7 mouse cellular contexts compared by ENCODE assay signal in the genomic region with DNA sequence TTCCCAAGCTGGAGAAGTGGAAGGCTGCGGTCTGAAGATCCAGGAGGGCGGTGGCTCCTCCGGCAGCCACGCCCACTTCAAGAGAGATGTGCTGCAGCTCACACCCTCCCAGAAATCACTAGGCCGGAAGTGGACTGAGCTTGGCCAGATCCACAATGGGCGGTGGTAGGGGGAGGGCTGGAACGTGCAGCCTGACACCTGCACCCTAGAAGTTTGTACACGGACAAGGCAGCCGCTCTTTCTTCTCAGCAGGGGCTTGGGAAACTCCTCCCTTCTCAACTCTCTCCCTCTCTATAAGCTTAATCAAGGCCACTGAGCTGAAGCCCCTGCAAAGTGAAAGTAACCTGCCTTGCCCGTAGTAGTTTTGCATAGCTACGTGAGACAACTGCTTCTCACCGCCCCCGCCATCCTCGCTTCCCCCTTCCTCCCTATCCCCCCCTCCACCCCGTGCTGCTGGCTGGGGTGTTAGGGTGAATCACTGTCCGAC.
A peak's percentile ranks its signal among the peaks of the same experiment; 100 is the strongest.
DNase-seq lines count a peak whose midpoint lies in the region; ATAC-seq and TF ChIP-seq lines count a peak whose summit lies in the region.

No protein-coding gene starts in this region.

- H3K79me2 ChIP-seq in liver, adult 2 months (ENCODE audit: control insufficient read depth, insufficient read depth, low read length), result no peaks in the 10 kb centered on the region

- 6% methylated on average over 16 of the region's 16 CpGs for WGBS in forebrain, postnatal 0 days
- 4% methylated on average over 16 of the region's 16 CpGs for WGBS in hindbrain, embryonic 13.5 days
- WGBS in liver, adult 2 months, result 5% methylated on average over 16 of the region's 16 CpGs

- H3K4me2 ChIP-seq in forebrain, postnatal 0 days (ENCODE audit: low read depth), result peak overlapping the region; percentile 47
- peak overlapping the region; percentile 59 for H3K4me2 ChIP-seq in hindbrain, embryonic 13.5 days

- peak overlapping the region; percentile 22; the same call in 1 of the 2 replicates for H3K9ac ChIP-seq in forebrain, postnatal 0 days
- H3K9ac ChIP-seq in hindbrain, embryonic 13.5 days, result peak overlapping the region; percentile 58
- peak overlapping the region; percentile 46 for H3K9ac ChIP-seq in liver, adult 2 months (ENCODE audit: low read depth, low read length)

- TF ChIP-seq CTCF in brain, embryonic 14.5 days (IDR thresholded peaks at IDR 0.05; ENCODE audit: borderline replicate concordance, extremely low read depth, insufficient read depth, insufficient read length), result no peak
- no peak for TF ChIP-seq CTCF in forebrain, postnatal 0 days (IDR thresholded peaks at IDR 0.05; ENCODE audit: low read depth)
- no peak for TF ChIP-seq CTCF in liver, adult 2 months (IDR thresholded peaks at IDR 0.05; ENCODE audit: low read depth, low read length)
- no peak for TF ChIP-seq CTCF in testis, adult 2 months (IDR thresholded peaks at IDR 0.05; ENCODE audit: control insufficient read depth, insufficient read depth, insufficient replicate concordance, low read depth, low read length)

- H3K36me3 ChIP-seq in forebrain, postnatal 0 days (ENCODE audit: insufficient read depth), result no peaks in the 10 kb centered on the region
- no peaks in the 10 kb centered on the region for H3K36me3 ChIP-seq in hindbrain, embryonic 13.5 days
- no peaks in the 10 kb centered on the region for H3K36me3 ChIP-seq in liver, adult 2 months (ENCODE audit: control insufficient read depth, insufficient read depth, low read length)
- no peaks in the 10 kb centered on the region for H3K36me3 ChIP-seq in testis, adult 2 months (ENCODE audit: control insufficient read depth, insufficient read depth, low read length)

- TF ChIP-seq POLR2A in brain, embryonic 14.5 days (IDR thresholded peaks at IDR 0.05; ENCODE audit: borderline replicate concordance, extremely low read depth, insufficient read depth, insufficient read length, poor library complexity, severe bottlenecking), result no peak
- TF ChIP-seq POLR2A in liver, adult 2 months (IDR thresholded peaks at IDR 0.05; ENCODE audit: extremely low read depth, insufficient read depth, low read length), result no peak
- TF ChIP-seq POLR2A in testis, adult 2 months (IDR thresholded peaks at IDR 0.05; ENCODE audit: control insufficient read depth, low read depth, low read length), result peak; percentile 38; the same call in 1 of the 2 replicates

- no peaks in the 10 kb centered on the region for H3K9me3 ChIP-seq in forebrain, postnatal 0 days (ENCODE audit: low read length)
- no peaks in the 10 kb centered on the region for H3K9me3 ChIP-seq in hindbrain, embryonic 13.5 days

- peak; percentile 65 for ATAC-seq in forebrain, postnatal 0 days
- peak; percentile 70 for ATAC-seq in hindbrain, embryonic 13.5 days (ENCODE audit: low FRiP score)
- ATAC-seq in monocyte, adult 5-6 weeks (replicated peaks; ENCODE audit: insufficient number of reproducible peaks, low FRiP score, low TSS enrichment, poor library complexity, severe bottlenecking), result peak; percentile 72

- peak overlapping the region; percentile 29 for H3K4me3 ChIP-seq in forebrain, postnatal 0 days (ENCODE audit: low read depth, low read length)
- H3K4me3 ChIP-seq in hindbrain, embryonic 13.5 days, result peak overlapping the region; percentile 38
- H3K4me3 ChIP-seq in liver, adult 2 months (ENCODE audit: insufficient read depth, low read depth, low read length), result peak overlapping the region; percentile 33
- H3K4me3 ChIP-seq in testis, adult 2 months (ENCODE audit: control insufficient read depth, low read depth, low read length), result peak overlapping the region; percentile 66

- DNase-seq in Muller cell, postnatal 12 days (ENCODE audit: inconsistent ontology term), result peak; percentile 83
- DNase-seq in brain, embryonic 14.5 days (ENCODE audit: low read depth), result peak; percentile 68
- DNase-seq in forebrain, postnatal 0 days, result no peak
- DNase-seq in liver, adult 2 months (ENCODE audit: extremely low read depth, low read depth, low spot score), result peak; percentile 30

- no peak overlapping the region for H3K27ac ChIP-seq in forebrain, postnatal 0 days (ENCODE audit: low read depth, low read length)
- no peak overlapping the region for H3K27ac ChIP-seq in hindbrain, embryonic 13.5 days
- H3K27ac ChIP-seq in liver, adult 2 months (replicated peaks; ENCODE audit: insufficient read depth, low read depth, low read length), result no peak overlapping the region
- H3K27ac ChIP-seq in testis, adult 2 months (ENCODE audit: control insufficient read depth, insufficient read depth, low read depth, low read length), result no peak overlapping the region

- H3K27me3 ChIP-seq in forebrain, postnatal 0 days (ENCODE audit: insufficient read depth, low read length), result no peaks in the 10 kb centered on the region
- no peaks in the 10 kb centered on the region for H3K27me3 ChIP-seq in hindbrain, embryonic 13.5 days
- no peaks in the 10 kb centered on the region for H3K27me3 ChIP-seq in liver, adult 2 months (ENCODE audit: control insufficient read depth, insufficient read depth, low read length)
- H3K27me3 ChIP-seq in testis, adult 2 months (ENCODE audit: control insufficient read depth, insufficient read depth, low read length), result no peaks in the 10 kb centered on the region

- H3K4me1 ChIP-seq in forebrain, postnatal 0 days (ENCODE audit: insufficient read depth), result no peaks in the 10 kb centered on the region
- H3K4me1 ChIP-seq in hindbrain, embryonic 13.5 days (replicated peaks), result peaks cover 13% of the 10 kb centered on the region
- no peaks in the 10 kb centered on the region for H3K4me1 ChIP-seq in liver, adult 2 months (ENCODE audit: control insufficient read depth, insufficient read depth, low read length)
- H3K4me1 ChIP-seq in testis, adult 2 months (ENCODE audit: control insufficient read depth, insufficient read depth, low read length), result peaks cover 12% of the 10 kb centered on the region
